Mouse (Mus musculus) c-Kit-positive CD71-positive TER-119-negative erythroid progenitor cells, embryonic 14.5 days (primary cell): ENCODE data around the gene Tstd1.

Experiments
- DNase-seq: peaks from one replicate; pipeline ENCODE4 v3.0.0-alpha.2; 2013; ENCODE audit warnings: low read depth

Gene Tstd1

GRCm38 (mm10) chr1:171454926-171455325 is 36.3 kb downstream of the Tstd1 start:
- no peak for DNase-seq

DNA sequence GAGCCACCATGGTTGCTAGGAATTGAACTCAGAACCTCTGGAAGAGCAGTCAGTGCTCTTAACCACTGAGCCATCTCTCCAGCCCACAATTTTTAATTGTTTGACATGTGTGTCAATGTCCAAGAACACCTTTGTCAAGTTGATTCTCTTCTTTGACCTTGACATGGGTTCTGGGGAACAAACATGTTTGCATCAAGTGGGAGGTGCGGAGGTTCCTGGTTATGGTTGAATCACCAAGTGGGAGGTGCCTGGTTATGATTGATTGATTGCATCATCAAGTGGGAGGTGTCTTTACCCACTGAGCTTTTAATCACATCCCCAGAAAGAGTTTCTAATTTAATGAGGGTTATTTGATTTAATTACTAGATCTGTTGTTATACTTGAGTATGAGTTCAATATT is 38.9 kb downstream of the Tstd1 start:
- DNase-seq, result no peak

GRCm38 (mm10) chr1:171459791-171460190 is 41.1 kb downstream of the Tstd1 start:
- DNase-seq, result no peak

DNA sequence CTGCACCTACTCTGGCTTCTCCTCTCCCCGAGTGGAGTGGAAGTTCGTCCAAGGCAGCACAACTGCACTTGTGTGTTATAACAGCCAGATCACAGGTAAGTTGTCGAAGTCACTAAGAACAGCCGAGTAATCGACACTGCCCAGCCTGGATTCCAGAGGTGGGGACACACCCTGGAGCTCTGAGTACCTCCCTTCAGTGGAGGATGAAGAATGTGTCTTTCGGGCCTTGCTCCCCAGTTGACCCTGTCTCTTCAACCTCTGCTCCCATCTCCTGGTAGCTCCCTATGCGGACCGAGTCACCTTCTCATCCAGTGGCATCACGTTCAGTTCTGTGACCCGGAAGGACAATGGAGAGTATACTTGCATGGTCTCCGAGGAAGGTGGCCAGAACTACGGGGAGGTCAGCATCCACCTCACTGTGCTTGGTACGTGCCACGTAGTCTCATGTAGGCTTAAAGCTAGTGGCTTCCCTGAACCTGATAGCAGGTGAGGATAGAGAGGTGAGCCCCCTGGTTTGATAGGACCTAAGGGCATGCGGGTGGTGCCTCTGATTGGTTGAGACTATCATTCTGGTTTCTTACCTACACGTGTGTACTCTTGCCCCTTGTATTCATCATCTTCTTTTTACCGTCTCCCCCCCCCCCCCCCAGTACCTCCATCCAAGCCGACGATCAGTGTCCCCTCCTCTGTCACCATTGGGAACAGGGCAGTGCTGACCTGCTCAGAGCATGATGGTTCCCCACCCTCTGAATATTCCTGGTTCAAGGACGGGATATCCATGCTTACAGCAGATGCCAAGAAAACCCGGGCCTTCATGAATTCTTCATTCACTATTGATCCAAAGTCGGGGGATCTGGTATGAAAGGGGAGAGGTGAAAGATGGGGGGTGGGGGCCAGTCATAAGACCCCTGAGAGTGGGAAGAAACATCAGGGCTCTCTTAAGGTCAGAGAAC is 42.2 kb downstream of the Tstd1 start:
- no peak for DNase-seq

DNA sequence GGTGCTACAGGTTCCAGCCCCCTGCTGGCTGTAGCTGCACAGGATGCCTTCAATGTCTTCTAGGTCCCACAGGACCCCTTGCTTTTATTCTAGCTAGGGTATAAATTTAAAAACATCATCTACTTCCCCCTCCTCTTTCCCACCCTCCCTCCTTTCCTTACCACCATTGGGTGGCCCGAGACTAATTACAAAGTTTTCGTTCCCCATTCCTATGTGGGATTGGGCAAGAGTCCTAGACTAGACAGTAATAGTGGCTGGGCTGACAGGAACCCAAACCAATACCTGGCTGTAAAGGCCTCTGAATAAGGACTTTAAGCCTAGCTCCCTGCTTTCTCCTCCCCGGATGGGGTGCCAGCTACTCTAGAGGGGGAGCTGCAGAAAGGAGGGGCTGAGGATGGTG is 44.5 kb downstream of the Tstd1 start:
- DNase-seq, result no peak

DNA sequence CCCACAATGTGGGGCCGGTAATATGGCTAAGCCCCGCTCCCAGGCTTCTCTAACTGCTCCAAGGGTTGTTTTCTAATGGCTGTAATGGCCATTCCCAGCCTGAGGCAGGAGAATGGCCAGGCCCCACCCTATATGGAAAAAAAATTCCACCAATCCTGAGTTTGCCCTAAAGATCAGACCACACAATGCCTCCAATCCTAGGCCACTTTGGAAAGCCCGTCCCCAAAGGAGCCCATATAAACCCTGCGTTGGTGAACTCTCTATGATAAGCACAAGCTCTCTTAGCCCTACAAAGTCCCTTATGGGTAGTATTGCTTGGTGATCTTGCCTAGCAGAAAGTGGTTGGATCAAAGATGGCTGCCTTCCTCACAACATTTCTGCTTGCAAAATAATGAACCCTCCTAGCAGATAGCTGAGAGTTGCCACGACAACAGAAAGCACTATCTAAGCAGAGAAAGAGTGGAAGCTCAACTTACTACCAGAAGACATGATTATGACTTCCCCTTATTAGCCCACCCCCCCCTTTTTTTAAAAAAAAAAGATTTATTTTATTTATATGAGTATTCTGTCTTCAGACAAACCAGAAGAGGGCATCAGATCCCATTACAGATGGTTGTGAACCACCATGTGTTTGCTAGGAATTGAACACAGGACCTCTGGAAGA is 47.2 kb downstream of the Tstd1 start:
- DNase-seq, result no peak

DNA sequence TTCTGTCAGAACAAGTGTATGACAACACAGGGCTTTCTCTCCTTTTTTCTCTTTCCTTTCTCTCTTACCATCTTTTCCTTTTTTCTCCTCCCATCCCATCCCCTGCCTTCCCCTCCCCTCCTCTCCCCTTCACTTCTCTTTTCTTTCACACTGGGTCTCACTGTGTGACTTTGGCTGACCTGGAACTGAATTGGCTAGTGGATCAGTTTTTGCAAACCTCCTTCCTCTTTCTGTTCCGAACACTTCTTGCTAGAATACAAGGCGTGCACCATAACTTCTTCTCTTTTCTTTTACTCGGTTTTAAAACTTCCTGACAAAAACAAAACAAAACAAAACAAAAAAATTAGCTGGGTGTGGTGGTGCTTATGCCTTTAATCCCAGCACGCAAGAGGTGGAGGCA is 47.9 kb downstream of the Tstd1 start:
- no peak for DNase-seq

GRCm38 (mm10) chr1:171469678-171470077 is 51.0 kb downstream of the Tstd1 start:
- no peak for DNase-seq
